Mouse (Mus musculus) thymus, postnatal 36 days (tissue): ENCODE results near the gene Wdfy4.

ENCODE experiments used
- DNase-seq, 2 experiments: peaks; one replicate each; pipeline ENCODE4 v3.0.0; 2022; ENCODE audit warnings: mixed read lengths in 2 of 2

Wdfy4 gene

GRCm38 (mm10) chr14:33078110-33078509 lies 107.2 kb downstream of the Wdfy4 start:
- DNase-seq = no peak

- DNase-seq = no peak
These were observed 112.0 kb downstream of the Wdfy4 start for GRCm38 (mm10) chr14:33073355-33073754.

GRCm38 (mm10) chr14:33072351-33072750 lies 113.0 kb downstream of the Wdfy4 start:
- DNase-seq = no peak

- no peak for DNase-seq
These were observed 117.6 kb downstream of the Wdfy4 start for GRCm38 (mm10) chr14:33067676-33068075.

- DNase-seq = no peak
These were observed 122.3 kb downstream of the Wdfy4 start for GRCm38 (mm10) chr14:33062996-33063395.

- no peak for DNase-seq
These were observed 126.2 kb downstream of the Wdfy4 start for GRCm38 (mm10) chr14:33058881-33059660.

GRCm38 (mm10) chr14:33053441-33053840 lies 131.9 kb downstream of the Wdfy4 start:
- DNase-seq = no peak

GRCm38 (mm10) chr14:33045217-33045616 lies 140.1 kb downstream of the Wdfy4 start:
- no peak for DNase-seq

- DNase-seq = no peak
These were observed 148.5 kb downstream of the Wdfy4 start for GRCm38 (mm10) chr14:33036811-33037210.

GRCm38 (mm10) chr14:33035386-33035785 lies 149.9 kb downstream of the Wdfy4 start:
- no peak for DNase-seq

- DNase-seq = no peak
These were observed 151.9 kb downstream of the Wdfy4 start for GRCm38 (mm10) chr14:33033424-33033823.

GRCm38 (mm10) chr14:33030849-33031248 lies 154.5 kb downstream of the Wdfy4 start:
- DNase-seq = no peak

- DNase-seq = no peak
These were observed 165.7 kb downstream of the Wdfy4 start for GRCm38 (mm10) chr14:33019606-33020005.

GRCm38 (mm10) chr14:33019050-33019449 lies 166.3 kb downstream of the Wdfy4 start:
- no peak for DNase-seq

GRCm38 (mm10) chr14:33007638-33008037 lies 177.7 kb downstream of the Wdfy4 start:
- DNase-seq = no peak

- DNase-seq = no peak
These were observed 180.2 kb downstream of the Wdfy4 start for GRCm38 (mm10) chr14:33005114-33005513.

- no peak for DNase-seq
These were observed 185.0 kb downstream of the Wdfy4 start for GRCm38 (mm10) chr14:33000112-33000979.

- DNase-seq = no peak
These were observed 185.8 kb downstream of the Wdfy4 start for GRCm38 (mm10) chr14:32999511-32999910.

GRCm38 (mm10) chr14:32994954-32995636 lies 190.2 kb downstream of the Wdfy4 start:
- no peak for DNase-seq

GRCm38 (mm10) chr14:32991082-32991481 lies 194.2 kb downstream of the Wdfy4 start, which contains the start of gene Lrrc18:
Gene Lrrc18, plus strand, starts transcription at chr14:32991382.
- no peak for DNase-seq

- DNase-seq = no peak
These were observed 198.6 kb downstream of the Wdfy4 start for GRCm38 (mm10) chr14:32986659-32987058.

- no peak for DNase-seq
These were observed 201.1 kb downstream of the Wdfy4 start for GRCm38 (mm10) chr14:32984176-32984738.

GRCm38 (mm10) chr14:32970700-32971099 lies 214.6 kb downstream of the Wdfy4 start:
- DNase-seq = no peak
